In genomic region chr8:26594369-26594920, GRCm38 (mm10) we compare ENCODE assay signal across 21 mouse cellular contexts.
DNase-seq lines count a peak whose midpoint lies in the region; ATAC-seq lines count a peak whose summit lies in the region.
"Had no signal": no experiment of that assay in that cellular context is flagged by ENCODE, and none has a peak within 500 bp of the region (broad histone marks: within the 10 kb centered on the region; RNA-seq: fewer than 3 reads in every experiment).

No protein-coding gene starts in this region.

- H3K4me1 ChIP-seq in embryonic facial prominence, embryonic 11.5 days (ENCODE audit: control insufficient read depth, insufficient read depth, low read length) = no peaks in the 10 kb centered on the region
- 0 out of 2 replicates have a peak, but pooled peaks cover 10% of the 10 kb centered on the region for H3K4me1 ChIP-seq in embryonic facial prominence, embryonic 10.5 days
- H3K4me1 ChIP-seq in kidney, embryonic 16.5 days (ENCODE audit: insufficient read depth, low read length) = peaks cover 20% of the 10 kb centered on the region
- peaks cover 33% of the 10 kb centered on the region for H3K4me1 ChIP-seq in limb, embryonic 11.5 days (ENCODE audit: control insufficient read depth, insufficient read depth, low read length)
- H3K4me1 ChIP-seq: forebrain, embryonic 10.5 days had no signal

- no peaks in the 10 kb centered on the region for H3K27me3 ChIP-seq in embryonic facial prominence, embryonic 11.5 days (ENCODE audit: control insufficient read depth, insufficient read depth, low read length)
- H3K27me3 ChIP-seq in embryonic facial prominence, embryonic 10.5 days (replicated peaks; ENCODE audit: low read depth, poor library complexity, severe bottlenecking) = no peaks in the 10 kb centered on the region; the same call in 1 of the 2 replicates
- H3K27me3 ChIP-seq in kidney, embryonic 16.5 days (ENCODE audit: insufficient read depth, low read length) = 0 out of 2 replicates have a peak, but pooled peaks cover 5% of the 10 kb centered on the region
- 0 out of 2 replicates have a peak, but pooled peaks cover 3% of the 10 kb centered on the region for H3K27me3 ChIP-seq in limb, embryonic 11.5 days (ENCODE audit: control insufficient read depth, insufficient read depth, low read length)
- H3K27me3 ChIP-seq: midbrain, embryonic 13.5 days had no signal

- no peak overlapping the region for H3K4me2 ChIP-seq in embryonic facial prominence, embryonic 11.5 days (ENCODE audit: low read depth, low read length)
- H3K4me2 ChIP-seq in kidney, embryonic 16.5 days (replicated peaks; ENCODE audit: low read depth, low read length) = no peak overlapping the region
- H3K4me2 ChIP-seq in limb, embryonic 11.5 days (ENCODE audit: low read depth, severe bottlenecking) = no peak overlapping the region
- H3K4me2 ChIP-seq: heart, embryonic 11.5 days; limb, embryonic 15.5 days; lung, embryonic 14.5 days; midbrain, embryonic 13.5 days had no signal

- no peak overlapping the region for H3K4me3 ChIP-seq in embryonic facial prominence, embryonic 11.5 days (ENCODE audit: low read depth, low read length)
- no peak overlapping the region for H3K4me3 ChIP-seq in embryonic facial prominence, embryonic 10.5 days
- no peak overlapping the region for H3K4me3 ChIP-seq in kidney, embryonic 16.5 days (ENCODE audit: low read length)
- no peak overlapping the region for H3K4me3 ChIP-seq in limb, embryonic 11.5 days (ENCODE audit: low read depth, low read length)
- H3K4me3 ChIP-seq: forebrain, embryonic 10.5 days; layer of hippocampus, adult 2 months; limb, embryonic 15.5 days; midbrain, embryonic 13.5 days had no signal

- H3K9me3 ChIP-seq in embryonic facial prominence, embryonic 11.5 days (replicated peaks; ENCODE audit: control insufficient read depth, low read length) = no peaks in the 10 kb centered on the region
- no peaks in the 10 kb centered on the region for H3K9me3 ChIP-seq in embryonic facial prominence, embryonic 10.5 days
- H3K9me3 ChIP-seq in kidney, embryonic 16.5 days (ENCODE audit: low read length) = no peaks in the 10 kb centered on the region
- H3K9me3 ChIP-seq in limb, embryonic 11.5 days (ENCODE audit: control insufficient read depth, low read length) = no peaks in the 10 kb centered on the region
- H3K9me3 ChIP-seq: forebrain, embryonic 10.5 days; limb, embryonic 15.5 days; midbrain, embryonic 13.5 days had no signal

- no peaks in the 10 kb centered on the region for H3K36me3 ChIP-seq in embryonic facial prominence, embryonic 11.5 days (replicated peaks; ENCODE audit: control insufficient read depth, insufficient read depth, low read depth, low read length)
- no peaks in the 10 kb centered on the region for H3K36me3 ChIP-seq in embryonic facial prominence, embryonic 10.5 days (replicated peaks)
- H3K36me3 ChIP-seq in kidney, embryonic 16.5 days (ENCODE audit: insufficient read depth, low read length) = no peaks in the 10 kb centered on the region
- no peaks in the 10 kb centered on the region for H3K36me3 ChIP-seq in limb, embryonic 11.5 days (ENCODE audit: control insufficient read depth, insufficient read depth, low read length)
- H3K36me3 ChIP-seq: forebrain, embryonic 10.5 days; limb, embryonic 15.5 days; midbrain, embryonic 13.5 days had no signal

- H3K9ac ChIP-seq in embryonic facial prominence, embryonic 11.5 days (replicated peaks; ENCODE audit: low read length) = no peak overlapping the region
- no peak overlapping the region for H3K9ac ChIP-seq in kidney, embryonic 16.5 days (replicated peaks; ENCODE audit: low read length)
- no peak overlapping the region for H3K9ac ChIP-seq in limb, embryonic 11.5 days (ENCODE audit: low read length)
- H3K9ac ChIP-seq: forebrain, postnatal 0 days; limb, embryonic 15.5 days; liver, embryonic 14.5 days; lung, embryonic 14.5 days; midbrain, embryonic 13.5 days had no signal

- peak; percentile 2 for DNase-seq in embryonic facial prominence, embryonic 11.5 days (ENCODE audit: low spot score)
- DNase-seq in embryonic facial prominence, embryonic 10.5 days (ENCODE audit: low spot score) = no peak
- DNase-seq in kidney, postnatal 14 days = no peak
- DNase-seq in embryo, embryonic 11 days = peak; percentile 25
- DNase-seq in limb, embryonic 11.5 days (ENCODE audit: low spot score) = peak; percentile 35
- no peak for DNase-seq in gastrocnemius, adult 8-10 months (ENCODE audit: low spot score in 2 of 2)
- DNase-seq in right cerebral cortex, postnatal 36 days (ENCODE audit: low spot score in 2 of 2) = no peak
- DNase-seq: adrenal gland, postnatal 25 days; cerebellum, adult 11 months; lung, embryonic 14.5 days; thymus, adult 18-20 months; thymus, postnatal 36 days had no signal

- no peak for ATAC-seq in embryonic facial prominence, embryonic 11.5 days (replicated peaks; ENCODE audit: insufficient number of reproducible peaks, low FRiP score, low TSS enrichment, low read depth)
- no peak for ATAC-seq in kidney, embryonic 16.5 days (ENCODE audit: low FRiP score, low TSS enrichment)
- ATAC-seq in limb, embryonic 11.5 days (ENCODE audit: insufficient number of reproducible peaks, low FRiP score, low TSS enrichment, low read depth) = no peak
- ATAC-seq: forebrain, postnatal 0 days; midbrain, embryonic 13.5 days had no signal

- no peak overlapping the region for H3K27ac ChIP-seq in embryonic facial prominence, embryonic 11.5 days (replicated peaks; ENCODE audit: low read depth, low read length)
- no peak overlapping the region for H3K27ac ChIP-seq in embryonic facial prominence, embryonic 10.5 days (replicated peaks)
- H3K27ac ChIP-seq in kidney, embryonic 16.5 days (ENCODE audit: low read length) = 0 out of 2 replicates have a peak overlapping the region, but pooled peaks have one; percentile 14
- H3K27ac ChIP-seq in limb, embryonic 11.5 days (replicated peaks; ENCODE audit: low read depth, low read length) = 0 out of 2 replicates have a peak overlapping the region, but pooled peaks have one; percentile 21
- H3K27ac ChIP-seq: forebrain, embryonic 10.5 days; kidney, postnatal 0 days; layer of hippocampus, adult 2 months; limb, embryonic 15.5 days; liver, embryonic 14.5 days had no signal

- WGBS in embryonic facial prominence, embryonic 11.5 days = 72% methylated on average over 11 of the region's 11 CpGs
- 79% methylated on average over 11 of the region's 11 CpGs for WGBS in embryonic facial prominence, embryonic 10.5 days
- WGBS in kidney, embryonic 16.5 days = 29% methylated on average over 11 of the region's 11 CpGs
- 41% methylated on average over 11 of the region's 11 CpGs for WGBS in limb, embryonic 11.5 days

Comparison
In these comparisons a context has a peak if more than half of its experiments do, and no peak if none do; other contexts are left out.
1. DNase-seq: peak in embryonic facial prominence, embryonic 11.5 days (single experiment), embryo, embryonic 11 days (single experiment) and limb, embryonic 11.5 days (single experiment); none in embryonic facial prominence, embryonic 10.5 days (single experiment), kidney, postnatal 14 days (single experiment), gastrocnemius, adult 8-10 months (0 of 2) and right cerebral cortex, postnatal 36 days (0 of 2).
2. H3K27ac ChIP-seq: peak in kidney, embryonic 16.5 days (single experiment) and limb, embryonic 11.5 days (single experiment); none in embryonic facial prominence, embryonic 11.5 days (single experiment) and embryonic facial prominence, embryonic 10.5 days (single experiment).